18 mouse cellular contexts compared by ENCODE assay signal in genomic region chr1:170576728-170577065, GRCm38 (mm10). TPM values are rescaled to one million over a fixed set of nuclear protein-coding genes. Genes with fewer than 3 reads are reported as not detected.
DNase-seq lines count a peak whose midpoint lies in the region; ATAC-seq and TF ChIP-seq lines count a peak whose summit lies in the region.
"Had no signal": no experiment of that assay in that cellular context is flagged by ENCODE, and none has a peak within 500 bp of the region (broad histone marks: within the 10 kb centered on the region; RNA-seq: fewer than 3 reads in every experiment).

No protein-coding gene starts in this region.

- H3K4me2 ChIP-seq in hindbrain, embryonic 11.5 days (replicated peaks; ENCODE audit: low read depth, low read length), result no peak overlapping the region
- H3K4me2 ChIP-seq in hindbrain, postnatal 0 days (ENCODE audit: low read depth, low read length), result no peak overlapping the region
- no peak overlapping the region for H3K4me2 ChIP-seq in midbrain, embryonic 15.5 days
- H3K4me2 ChIP-seq: midbrain, embryonic 12.5 days; stomach, embryonic 15.5 days had no signal

- H3K4me1 ChIP-seq in hindbrain, embryonic 11.5 days (replicated peaks; ENCODE audit: control insufficient read depth, insufficient read depth, low read length), result peaks cover 5% of the 10 kb centered on the region; the same call in 1 of the 2 replicates
- no peaks in the 10 kb centered on the region; the same call in 1 of the 2 replicates for H3K4me1 ChIP-seq in hindbrain, postnatal 0 days (ENCODE audit: insufficient read depth, low read length)
- H3K4me1 ChIP-seq in midbrain, embryonic 15.5 days, result peaks cover 11% of the 10 kb centered on the region; the same call in 1 of the 2 replicates

- H3K27ac ChIP-seq in hindbrain, embryonic 11.5 days (ENCODE audit: low read depth, low read length), result no peak overlapping the region
- H3K27ac ChIP-seq in hindbrain, postnatal 0 days, result no peak overlapping the region
- H3K27ac ChIP-seq in midbrain, embryonic 15.5 days, result no peak overlapping the region
- H3K27ac ChIP-seq: heart, adult 2 months; midbrain, embryonic 12.5 days; stomach, embryonic 15.5 days had no signal

- no peak overlapping the region for H3K4me3 ChIP-seq in hindbrain, embryonic 11.5 days (ENCODE audit: low read depth, low read length)
- no peak overlapping the region for H3K4me3 ChIP-seq in hindbrain, postnatal 0 days (ENCODE audit: low read length)
- no peak overlapping the region for H3K4me3 ChIP-seq in midbrain, embryonic 15.5 days
- H3K4me3 ChIP-seq: heart, adult 2 months; midbrain, embryonic 12.5 days; stomach, embryonic 15.5 days had no signal

- H3K27me3 ChIP-seq in hindbrain, embryonic 11.5 days (ENCODE audit: control insufficient read depth, insufficient read depth, low read length), result no peaks in the 10 kb centered on the region
- no peaks in the 10 kb centered on the region for H3K27me3 ChIP-seq in hindbrain, postnatal 0 days (ENCODE audit: insufficient read depth, low read length)
- H3K27me3 ChIP-seq in midbrain, embryonic 15.5 days (replicated peaks), result no peaks in the 10 kb centered on the region
- H3K27me3 ChIP-seq: Patski; stomach, embryonic 15.5 days had no signal

- 0 out of 2 replicates have a peak, but pooled peaks cover 4% of the 10 kb centered on the region for H3K9me3 ChIP-seq in hindbrain, embryonic 11.5 days (ENCODE audit: control insufficient read depth, low read length)
- H3K9me3 ChIP-seq in hindbrain, postnatal 0 days (ENCODE audit: low read length), result no peaks in the 10 kb centered on the region
- no peaks in the 10 kb centered on the region for H3K9me3 ChIP-seq in midbrain, embryonic 15.5 days
- H3K9me3 ChIP-seq: stomach, embryonic 15.5 days had no signal

- TF ChIP-seq POLR2A in brain, embryonic 14.5 days (IDR thresholded peaks at IDR 0.05; ENCODE audit: borderline replicate concordance, extremely low read depth, insufficient read depth, insufficient read length, poor library complexity, severe bottlenecking), result no peak

- peak; percentile 28 for DNase-seq in hindbrain, embryonic 11.5 days (ENCODE audit: low spot score)
- no peak for DNase-seq in hindbrain, postnatal 0 days (ENCODE audit: low spot score)
- peak; percentile 28 for DNase-seq in brain, embryonic 14.5 days (ENCODE audit: low read depth)
- no peak for DNase-seq in gastrocnemius, postnatal 25 days
- DNase-seq in right cerebral cortex, postnatal 25 days, result no peak
- DNase-seq: adrenal gland, adult 2 months; heart, adult 2 months; heart, postnatal 36 days; kidney, adult 2 months; left cerebral cortex, postnatal 4 days; lung, adult 2 months; right cerebral cortex, postnatal 4 days; thymus, postnatal 25 days had no signal

- TF ChIP-seq CTCF in hindbrain, postnatal 0 days (IDR thresholded peaks at IDR 0.05; ENCODE audit: low read depth), result no peak
- no peak for TF ChIP-seq CTCF in brain, embryonic 14.5 days (IDR thresholded peaks at IDR 0.05; ENCODE audit: borderline replicate concordance, extremely low read depth, insufficient read depth, insufficient read length)

- H3K36me3 ChIP-seq in hindbrain, embryonic 11.5 days (ENCODE audit: control insufficient read depth, insufficient read depth, low read length), result no peaks in the 10 kb centered on the region
- no peaks in the 10 kb centered on the region for H3K36me3 ChIP-seq in hindbrain, postnatal 0 days (ENCODE audit: insufficient read depth, low read length)
- H3K36me3 ChIP-seq in midbrain, embryonic 15.5 days (replicated peaks), result no peaks in the 10 kb centered on the region
- H3K36me3 ChIP-seq: stomach, embryonic 15.5 days had no signal

- 15% methylated on average over 6 of the region's 6 CpGs for WGBS in hindbrain, embryonic 11.5 days
- 21% methylated on average over 6 of the region's 6 CpGs for WGBS in hindbrain, postnatal 0 days
- 13% methylated on average over 6 of the region's 6 CpGs for WGBS in midbrain, embryonic 15.5 days

- no peak for ATAC-seq in hindbrain, embryonic 11.5 days (ENCODE audit: low FRiP score)
- no peak for ATAC-seq in hindbrain, postnatal 0 days
- ATAC-seq in hematopoietic stem cell, adult 5-6 weeks (replicated peaks in 1 of 2; ENCODE audit: insufficient read depth in 1 of 2, low FRiP score in 2 of 2, low TSS enrichment in 1 of 2, low read depth in 1 of 2, poor library complexity in 2 of 2, severe bottlenecking in 2 of 2), result peak; percentile 46 to 50; a peak in 3 of 4 replicates
- 0 out of 2 replicates have a peak, but pooled peaks have one; percentile 18 for ATAC-seq in midbrain, embryonic 15.5 days (replicated peaks)
- ATAC-seq: Patski had no signal

- H3K9ac ChIP-seq in hindbrain, embryonic 11.5 days (ENCODE audit: low read depth, low read length), result no peak overlapping the region
- no peak overlapping the region for H3K9ac ChIP-seq in hindbrain, postnatal 0 days (replicated peaks; ENCODE audit: low read length)
- no peak overlapping the region for H3K9ac ChIP-seq in midbrain, embryonic 15.5 days
- H3K9ac ChIP-seq: midbrain, embryonic 12.5 days; stomach, embryonic 15.5 days had no signal

RNA-seq across cellular contexts. Expression of gene Nos1ap, which starts 13.0 kb away (rescaled TPM):
- polyA plus RNA-seq in hindbrain, embryonic 11.5 days (2014; fragmentation: Nextera tagmentation; extraction: Ambion mirVana), result 6.7 and 9.7 TPM in 2 replicates
- total RNA-seq in hindbrain, postnatal 0 days (2014; rRNA removed), result 10.1 and 29.9 TPM in 2 replicates
- polyA plus RNA-seq in hindbrain, postnatal 0 days (2015; fragmentation: Nextera tagmentation; extraction: Ambion mirVana), result 12.4 and 14.9 TPM in 2 replicates
- polyA plus RNA-seq in brain, embryonic 14.5 days (2012; rRNA removed), result 16.8 and 18.5 TPM in 2 replicates
- 5.7 and 14.3 TPM in 2 replicates for total RNA-seq in hematopoietic stem cell, adult 5-6 weeks (2017)
- 21.3 and 28.3 TPM in 2 replicates for polyA plus RNA-seq in midbrain, embryonic 15.5 days (2015; fragmentation: Nextera tagmentation; extraction: Ambion mirVana)
- 1 to 10 TPM; 1.4 to 1.7 TPM for total RNA-seq in gastrocnemius, postnatal 25 days (2021)

Comparison
In these comparisons a context has a peak if more than half of its experiments do, and no peak if none do; other contexts are left out.
1. DNase-seq: peak in hindbrain, embryonic 11.5 days (single experiment) and brain, embryonic 14.5 days (single experiment); none in hindbrain, postnatal 0 days (single experiment), gastrocnemius, postnatal 25 days (single experiment) and right cerebral cortex, postnatal 25 days (single experiment).
2. ATAC-seq: peak in hematopoietic stem cell, adult 5-6 weeks (2 of 2) and midbrain, embryonic 15.5 days (single experiment); none in hindbrain, embryonic 11.5 days (single experiment) and hindbrain, postnatal 0 days (single experiment).